Mouse (Mus musculus) forebrain, embryonic 11.5 days (tissue): ENCODE data around the gene Grm5. TPM values are rescaled to one million over a fixed set of nuclear protein-coding genes. Genes with fewer than 3 reads are reported as not detected.

Source experiments
- ATAC-seq: fragments of 200-750 bp; cut with Nextera tagmentation; replicated peaks from 2 replicates; pipeline ENCODE4 v1.8.0; 2017; ENCODE audit warnings: moderate TSS enrichment; ENCODE audit not compliant: low FRiP score
- DNase-seq: peaks from one replicate; pipeline ENCODE4 v3.0.0-alpha.2; 2017; ENCODE audit warnings: low spot score
- H3K27ac ChIP-seq: fragments of 300-500 bp; sonication (generic); 2 replicates; pipeline ENCODE4 v1.5.1; 2014; ENCODE audit warnings: low read depth, low read length
- H3K27me3 ChIP-seq: fragments of 300-500 bp; sonication (generic); 2 replicates; pipeline ENCODE4 v1.6.1; 2014; ENCODE audit warnings: mild to moderate bottlenecking, low read length, mixed read lengths; ENCODE audit not compliant: control insufficient read depth, insufficient read depth
- H3K36me3 ChIP-seq: fragments of 300-500 bp; sonication (generic); 2 replicates; pipeline ENCODE4 v1.6.1; 2014; ENCODE audit warnings: mild to moderate bottlenecking, low read length, moderate library complexity, mixed read lengths; ENCODE audit not compliant: control insufficient read depth, insufficient read depth
- H3K4me1 ChIP-seq: fragments of 300-500 bp; sonication (generic); replicated peaks from 2 replicates; pipeline ENCODE4 v1.6.1; 2014; ENCODE audit warnings: low read length, mixed read lengths; ENCODE audit not compliant: control insufficient read depth, insufficient read depth
- H3K4me2 ChIP-seq: fragments of 300-500 bp; sonication (generic); 2 replicates; pipeline ENCODE4 v1.6.1; 2014; ENCODE audit warnings: low read depth, mild to moderate bottlenecking, low read length, moderate library complexity, mixed read lengths; ENCODE audit not compliant: severe bottlenecking
- H3K4me3 ChIP-seq: fragments of 300-500 bp; sonication (generic); 2 replicates; pipeline ENCODE4 v1.5.1; 2014; ENCODE audit warnings: low read depth, low read length
- H3K9ac ChIP-seq: fragments of 300-500 bp; sonication (generic); 2 replicates; pipeline ENCODE4 v1.6.1; 2014; ENCODE audit warnings: low read length
- H3K9me3 ChIP-seq: fragments of 300-500 bp; sonication (generic); 2 replicates; pipeline ENCODE4 v1.6.1; 2016; ENCODE audit warnings: low read length, mixed read lengths; ENCODE audit not compliant: control insufficient read depth
- WGBS: fragments of 180-500 bp; shearing (Covaris S2); extraction: QIAGEN DNeasy Blood & Tissue Kit; methylation state at CpG from one replicate; pipeline ENCODE4 v1.1.7; 2014; 5-methylcytosine and 5-hydroxymethylcytosine counted together
- polyA plus RNA-seq: library from polyadenylated mRNA; unstranded; fragments of >200 nt; fragmentation: Nextera tagmentation; extraction: Ambion mirVana; gene quantifications from 2 replicates; pipeline ENCODE4 v1.2.1, GENCODE M21; 2014

Gene Grm5
- polyA plus RNA-seq, 1 experiment from 2014 or later: 0.12 TPM

GRCm38 (mm10) chr7:88054224-88054938 lies 470.4 kb downstream of the Grm5 start:
- Histone ChIP-seq H3K4me3 (no peak overlapping the region), H3K36me3 (no peaks in the 10 kb centered on the region), H3K4me1 (no peaks in the 10 kb centered on the region), H3K9ac (no peak overlapping the region), H3K27ac (no peak overlapping the region), H3K9me3 (no peaks in the 10 kb centered on the region), H3K27me3 (no peaks in the 10 kb centered on the region), H3K4me2 (no peak overlapping the region)
- DNase-seq: no peak
- no peak for ATAC-seq
- 78% methylated on average over 1 of the region's 1 CpGs for WGBS

DNA sequence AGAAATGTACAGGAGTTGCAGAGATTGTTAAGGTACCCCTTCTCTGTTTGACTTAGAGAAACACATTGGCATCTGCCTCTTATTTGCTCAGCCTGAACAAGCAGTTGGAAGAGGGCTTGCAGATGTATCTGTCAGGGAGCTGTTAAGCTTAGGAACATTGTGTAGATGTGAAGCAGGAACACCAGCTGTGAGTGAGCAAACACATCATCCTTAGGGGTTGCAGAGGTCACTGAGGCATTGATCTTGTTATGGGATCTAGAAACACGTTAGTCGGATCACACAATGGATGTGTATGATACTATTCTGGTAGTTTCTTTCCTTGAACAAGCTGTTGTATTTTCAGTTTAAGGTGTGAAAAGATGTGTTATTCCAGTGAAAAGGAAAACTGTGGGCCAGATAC lies 472.5 kb downstream of the Grm5 start:
- Histone ChIP-seq H3K9ac (no peak overlapping the region), H3K4me1 (no peaks in the 10 kb centered on the region), H3K4me3 (no peak overlapping the region), H3K4me2 (no peak overlapping the region), H3K36me3 (no peaks in the 10 kb centered on the region), H3K9me3 (no peaks in the 10 kb centered on the region), H3K27ac (no peak overlapping the region), H3K27me3 (no peaks in the 10 kb centered on the region)
- DNase-seq (no peak), ATAC-seq (no peak)
- WGBS: 37% methylated on average over 2 of the region's 2 CpGs

- Histone ChIP-seq H3K9me3 (no peaks in the 10 kb centered on the region), H3K36me3 (no peaks in the 10 kb centered on the region), H3K27ac (no peak overlapping the region), H3K4me2 (no peak overlapping the region), H3K27me3 (no peaks in the 10 kb centered on the region), H3K4me1 (no peaks in the 10 kb centered on the region), H3K4me3 (no peak overlapping the region), H3K9ac (no peak overlapping the region)
- ATAC-seq (no peak), DNase-seq (no peak)
Observed at GRCm38 (mm10) chr7:88091115-88091514, 507.1 kb downstream of the Grm5 start.

GRCm38 (mm10) chr7:88096536-88097107 lies 512.7 kb downstream of the Grm5 start:
- no peaks in the 10 kb centered on the region for H3K36me3 ChIP-seq
- ATAC-seq (no peak), DNase-seq (no peak)
- H3K9ac ChIP-seq: no peak overlapping the region
- no peak overlapping the region for H3K4me3 ChIP-seq
- H3K4me1 ChIP-seq: no peaks in the 10 kb centered on the region
- H3K27ac ChIP-seq: no peak overlapping the region
- WGBS: 57% methylated on average over 1 of the region's 1 CpGs
- H3K4me2 ChIP-seq: no peak overlapping the region
- H3K27me3 ChIP-seq: no peaks in the 10 kb centered on the region
- no peaks in the 10 kb centered on the region for H3K9me3 ChIP-seq

GRCm38 (mm10) chr7:88097715-88098114 lies 513.7 kb downstream of the Grm5 start:
- DNase-seq (peak; percentile 66), ATAC-seq (peak; percentile 82)
- H3K36me3 ChIP-seq: no peaks in the 10 kb centered on the region
- H3K4me3 ChIP-seq: no peak overlapping the region
- no peaks in the 10 kb centered on the region for H3K9me3 ChIP-seq
- WGBS: 6% methylated on average over 1 of the region's 1 CpGs
- no peak overlapping the region for H3K4me2 ChIP-seq
- H3K27ac ChIP-seq: no peak overlapping the region
- H3K27me3 ChIP-seq: no peaks in the 10 kb centered on the region
- H3K9ac ChIP-seq: no peak overlapping the region
- H3K4me1 ChIP-seq: no peaks in the 10 kb centered on the region

DNA sequence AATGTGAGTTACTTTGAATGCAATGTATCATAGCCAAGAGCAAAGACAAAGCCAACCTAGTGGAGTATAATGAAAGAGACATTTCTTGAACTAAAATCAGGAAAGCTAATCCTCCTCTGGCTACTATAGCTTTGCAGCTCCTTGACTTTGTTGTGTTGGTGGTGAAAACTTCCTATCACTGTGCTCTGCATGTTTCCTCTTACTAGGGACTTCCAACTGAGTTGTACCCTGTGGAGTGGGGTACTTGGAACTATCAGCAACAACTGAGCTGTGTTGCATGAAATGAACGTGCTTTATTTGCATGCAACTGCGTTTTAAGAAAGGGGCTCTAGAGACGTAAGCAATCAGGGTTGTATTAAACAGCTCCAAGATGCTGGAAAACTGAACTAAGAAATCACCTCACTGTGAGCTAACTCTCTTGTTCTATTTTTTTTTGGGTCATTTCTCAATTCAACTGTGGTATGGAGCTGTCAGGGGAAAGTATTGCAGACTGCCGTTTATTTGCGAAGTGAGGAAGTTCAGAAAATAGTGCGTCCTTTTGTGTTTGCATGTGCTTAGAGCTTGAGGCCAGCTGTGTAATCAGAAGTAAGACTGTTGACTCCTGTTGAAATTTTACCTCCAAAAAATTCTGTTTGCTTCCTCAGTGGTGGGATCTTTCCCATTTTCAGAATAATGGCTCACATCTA lies 532.9 kb downstream of the Grm5 start:
- 79% methylated on average over 6 of the region's 6 CpGs for WGBS
- DNase-seq: no peak

DNA sequence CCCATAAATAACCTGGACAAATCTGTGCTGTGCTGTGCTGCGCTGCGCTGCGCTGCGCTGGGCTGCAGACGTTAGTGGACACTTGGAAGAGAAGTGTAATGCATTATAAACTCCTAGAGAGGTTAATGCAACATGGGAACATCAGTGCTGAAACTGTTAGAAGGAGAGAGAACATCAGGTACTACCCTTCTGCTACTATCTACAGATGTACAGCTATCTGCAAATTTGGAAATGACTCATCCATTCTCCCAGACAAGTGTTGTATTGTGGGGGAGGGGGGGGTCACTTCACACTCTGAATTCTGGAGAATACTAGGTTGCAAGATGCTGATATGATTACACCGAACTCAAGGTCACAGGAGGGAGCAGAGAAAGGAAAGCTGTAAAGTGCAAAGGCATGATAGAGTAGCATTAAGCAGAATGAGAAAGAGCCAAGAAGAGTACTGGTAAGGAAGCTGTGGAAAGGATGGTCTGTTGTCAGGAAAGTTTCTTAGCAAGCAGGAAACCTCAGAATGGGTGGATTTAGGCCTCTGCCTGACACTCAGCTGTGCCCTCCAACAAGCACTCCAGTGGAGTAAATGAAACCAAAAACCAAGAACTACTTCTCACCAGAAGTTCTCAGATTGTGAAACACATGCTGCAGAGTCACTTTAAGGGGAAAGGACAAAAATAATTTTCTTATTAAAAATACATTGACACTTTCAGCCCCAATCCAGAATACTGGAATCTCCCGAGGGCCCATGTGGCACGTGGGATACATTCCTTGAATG lies 544.3 kb downstream of the Grm5 start:
- Histone ChIP-seq H3K4me1 (no peaks in the 10 kb centered on the region; the same call in 1 of the 2 replicates), H3K4me3 (no peak overlapping the region), H3K36me3 (no peaks in the 10 kb centered on the region), H3K9ac (no peak overlapping the region), H3K4me2 (no peak overlapping the region), H3K9me3 (no peaks in the 10 kb centered on the region), H3K27ac (no peak overlapping the region), H3K27me3 (peaks cover 8% of the 10 kb centered on the region)
- DNase-seq (no peak), ATAC-seq (no peak)
- WGBS: 88% methylated on average over 8 of the region's 8 CpGs

More for the DNA sequence above, 532.9 kb downstream of the Grm5 start:
- Histone ChIP-seq H3K9ac (no peak overlapping the region), H3K9me3 (no peaks in the 10 kb centered on the region), H3K27ac (no peak overlapping the region), H3K4me1 (no peaks in the 10 kb centered on the region), H3K4me2 (no peak overlapping the region), H3K27me3 (no peaks in the 10 kb centered on the region), H3K36me3 (no peaks in the 10 kb centered on the region), H3K4me3 (no peak overlapping the region)
- no peak for ATAC-seq
